Mouse (Mus musculus): ENCODE results near the gene Grm4.

Grm4 gene

DNA sequence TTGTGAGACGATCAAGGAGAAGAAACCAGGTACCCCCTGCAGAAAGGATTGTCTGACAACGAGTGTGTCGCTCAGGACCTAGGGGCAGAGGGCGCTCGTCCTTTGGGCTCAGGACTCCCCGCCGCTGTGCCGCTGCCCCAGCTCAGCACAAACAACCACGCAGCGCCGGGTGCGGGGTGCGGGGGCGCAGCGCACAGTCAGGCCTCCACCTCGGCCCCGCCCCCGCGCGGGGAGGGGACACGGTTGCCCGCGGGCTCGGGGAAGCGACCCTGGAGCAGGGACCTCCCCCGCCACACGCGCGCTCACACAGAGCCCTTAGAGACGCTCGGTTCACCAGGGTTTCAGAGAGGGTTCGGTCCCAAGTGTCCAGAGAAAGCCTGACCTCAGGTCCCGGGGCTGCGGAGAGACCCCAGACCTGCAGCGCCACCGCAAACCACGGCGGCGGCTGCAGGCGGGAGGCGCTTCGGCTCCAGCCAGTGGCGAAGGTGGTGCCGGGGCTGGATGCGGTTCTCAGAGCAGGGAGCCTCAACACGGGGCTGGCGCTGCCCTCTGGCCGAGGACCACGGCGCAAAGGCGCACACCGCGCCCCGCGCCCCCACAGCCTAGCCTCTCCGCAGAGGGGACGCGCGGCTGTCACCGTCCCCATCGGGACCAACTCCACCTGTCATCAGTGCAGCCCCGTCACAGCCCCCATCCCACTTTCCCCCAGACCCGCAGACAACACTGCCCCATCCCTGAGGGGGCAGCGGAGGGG is 9.2 kb downstream of the Grm4 start:
- DNase-seq (ENCODE audit: low read depth, low spot score), result no peak

- no peak for DNase-seq (ENCODE audit: low read depth, low spot score)
These were observed 10.0 kb downstream of the Grm4 start for GRCm38 (mm10) chr17:27511125-27511735.

DNA sequence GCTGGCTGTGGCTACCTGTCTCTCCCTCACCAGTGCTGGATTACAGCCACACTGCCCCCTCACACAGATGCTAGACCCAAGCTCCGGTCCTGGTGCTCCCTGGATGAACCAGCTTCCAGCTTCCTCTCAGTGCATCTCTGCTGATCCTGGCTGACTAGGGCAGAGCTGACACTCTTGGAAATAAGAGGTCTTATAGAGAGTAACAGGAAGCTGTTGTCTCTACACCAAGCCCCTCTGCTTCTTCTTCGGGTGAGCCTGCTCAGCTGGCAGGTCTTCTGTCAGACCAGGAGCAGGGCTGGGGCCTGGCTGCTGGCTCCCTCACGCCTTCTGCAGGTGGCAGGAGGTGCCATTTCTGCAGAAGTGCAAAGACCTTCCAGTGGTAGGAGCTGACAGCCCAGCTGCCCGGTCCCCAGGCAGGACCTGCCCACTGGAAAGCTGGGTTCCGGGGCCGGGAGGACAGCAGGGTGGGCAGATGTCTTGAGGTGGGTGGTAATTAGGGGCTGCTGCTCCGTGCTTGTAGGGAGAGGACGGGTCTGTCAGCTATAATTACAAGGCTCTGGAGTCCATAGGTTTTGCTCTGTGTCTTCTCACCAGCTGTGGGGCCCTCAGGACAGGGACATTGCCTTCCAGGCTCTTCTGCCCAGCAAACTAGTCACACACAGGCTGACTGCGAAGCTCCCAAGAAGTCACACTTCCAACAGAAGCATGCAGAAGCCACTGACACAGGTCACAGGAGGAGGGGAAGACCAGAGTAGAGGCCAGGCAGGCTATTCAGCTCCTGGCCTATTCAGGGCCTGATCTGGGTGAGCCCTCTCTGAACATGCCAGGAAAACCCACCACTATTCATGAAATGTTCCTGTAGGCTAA is 10.7 kb downstream of the Grm4 start:
- DNase-seq (ENCODE audit: low read depth, low spot score), result no peak

DNA sequence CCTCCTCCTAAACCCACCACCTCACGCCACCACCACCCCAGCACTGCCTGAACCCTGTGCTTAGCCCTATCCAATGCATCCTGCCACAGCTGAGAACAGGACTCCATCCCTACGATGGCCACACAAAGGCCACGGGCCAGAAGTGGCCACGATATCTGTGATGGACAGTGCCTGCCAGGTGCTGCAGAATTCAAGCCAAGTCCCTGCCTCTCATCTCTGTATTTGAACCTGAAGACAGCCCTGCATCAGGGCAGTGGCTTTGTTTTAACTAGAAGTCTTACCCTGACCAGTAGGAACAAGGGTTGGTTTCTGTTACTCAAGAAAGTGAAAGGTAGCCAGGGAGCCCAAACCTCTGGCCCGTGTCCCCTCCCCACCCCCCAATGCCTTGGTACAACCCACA is 12.1 kb downstream of the Grm4 start:
- no peak for DNase-seq (ENCODE audit: low read depth, low spot score)

- no peak for DNase-seq (ENCODE audit: low read depth, low spot score)
These were observed 12.7 kb downstream of the Grm4 start for GRCm38 (mm10) chr17:27508513-27508912.

- no peak for DNase-seq (ENCODE audit: low read depth, low spot score)
These were observed 13.2 kb downstream of the Grm4 start for GRCm38 (mm10) chr17:27508002-27508401.

GRCm38 (mm10) chr17:27507591-27507945 is 13.6 kb downstream of the Grm4 start:
- no peak for DNase-seq (ENCODE audit: low read depth, low spot score)

GRCm38 (mm10) chr17:27506871-27507590 is 14.2 kb downstream of the Grm4 start:
- DNase-seq (ENCODE audit: low read depth, low spot score), result no peak

GRCm38 (mm10) chr17:27506362-27506761 is 14.8 kb downstream of the Grm4 start:
- DNase-seq (ENCODE audit: low read depth, low spot score), result no peak

GRCm38 (mm10) chr17:27505221-27505881 is 15.9 kb downstream of the Grm4 start:
- no peak for DNase-seq (ENCODE audit: low read depth, low spot score)

DNA sequence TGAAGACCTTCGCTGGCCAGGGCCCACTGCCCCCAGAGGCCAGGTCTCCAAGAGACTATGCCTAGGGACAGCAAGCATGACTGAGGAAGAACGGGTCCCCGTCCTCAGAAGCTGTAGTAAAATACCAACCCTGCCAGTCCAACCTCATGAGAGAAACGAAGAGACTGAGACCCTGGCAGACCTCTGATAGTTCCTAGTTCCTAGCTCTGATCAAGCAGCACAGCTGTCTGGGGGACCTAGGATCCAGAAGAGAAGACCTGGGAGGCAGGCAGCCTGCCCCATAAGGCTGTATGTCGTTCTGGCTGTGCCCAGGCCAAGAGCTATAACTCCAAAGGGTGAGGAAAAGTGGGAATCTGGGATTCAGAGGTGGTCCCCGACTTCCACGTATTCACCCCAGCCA is 17.3 kb downstream of the Grm4 start:
- no peak for DNase-seq (ENCODE audit: low read depth, low spot score)

GRCm38 (mm10) chr17:27502736-27503445 is 18.3 kb downstream of the Grm4 start:
- DNase-seq (ENCODE audit: low read depth, low spot score), result no peak

GRCm38 (mm10) chr17:27502288-27502687 is 18.9 kb downstream of the Grm4 start:
- DNase-seq (ENCODE audit: low read depth, low spot score), result no peak

- no peak for DNase-seq (ENCODE audit: low read depth, low spot score)
These were observed 19.6 kb downstream of the Grm4 start for GRCm38 (mm10) chr17:27501331-27502251.

DNA sequence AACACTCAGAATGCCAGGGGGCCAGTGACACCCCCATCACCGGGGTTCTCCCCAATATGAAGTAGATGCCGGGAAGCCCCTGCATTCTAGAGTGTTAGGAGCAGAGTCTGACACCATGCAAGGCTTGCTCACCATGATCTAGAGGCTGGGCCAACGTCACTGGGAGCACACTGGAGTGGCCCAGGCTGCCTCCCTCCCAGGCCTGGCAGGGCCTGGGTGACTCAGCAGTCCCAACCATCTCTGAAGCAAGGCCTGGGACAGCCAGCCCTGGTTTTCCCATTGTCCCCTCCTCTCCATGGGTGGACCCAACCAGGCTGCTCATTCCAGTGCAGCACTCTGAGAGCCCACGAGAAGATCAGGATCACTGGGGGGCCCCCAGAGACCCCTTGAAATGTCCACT is 20.4 kb downstream of the Grm4 start:
- DNase-seq (ENCODE audit: low read depth, low spot score), result no peak

DNA sequence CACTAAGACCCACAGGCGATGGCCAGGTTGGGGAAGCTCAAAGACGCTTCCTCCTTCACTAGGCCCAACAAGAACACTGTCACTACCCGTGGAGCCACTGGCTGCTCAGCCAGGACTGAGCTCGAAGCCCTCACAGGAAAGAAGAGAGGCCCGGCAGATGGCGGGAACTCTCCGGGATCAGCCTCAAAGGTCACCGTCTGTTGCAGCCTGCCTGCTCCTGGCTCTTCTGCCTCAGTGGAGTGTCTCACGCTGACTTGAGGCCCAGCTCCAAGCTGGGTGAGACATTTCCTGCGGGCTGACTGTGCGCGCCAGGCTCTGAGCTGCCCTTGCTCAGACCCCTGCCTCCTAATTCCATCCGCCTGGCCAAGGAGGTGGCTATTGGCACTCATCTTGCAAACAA is 22.1 kb downstream of the Grm4 start:
- DNase-seq (ENCODE audit: low read depth, low spot score), result no peak

DNA sequence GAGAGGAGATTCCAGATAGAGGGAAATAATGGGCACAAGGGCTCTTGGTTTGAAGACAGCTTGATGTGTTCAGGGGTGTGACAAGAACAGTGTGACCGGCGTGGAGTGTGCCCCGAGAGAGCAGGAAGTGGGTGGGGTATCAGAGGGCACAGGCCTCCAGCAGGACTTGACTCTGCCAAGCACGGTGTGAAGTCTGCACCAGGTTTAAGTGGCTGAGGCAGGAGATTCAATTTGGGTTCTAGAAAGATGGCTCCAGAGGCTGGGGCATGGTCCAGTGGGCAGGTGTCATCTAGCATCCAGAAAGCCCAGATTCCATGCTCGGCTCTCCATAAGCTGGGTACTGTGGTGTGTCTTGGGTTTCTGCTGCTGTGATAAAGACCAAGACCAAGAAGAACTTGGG is 23.4 kb downstream of the Grm4 start:
- DNase-seq (ENCODE audit: low read depth, low spot score), result no peak

GRCm38 (mm10) chr17:27495008-27495540 is 26.1 kb downstream of the Grm4 start:
- DNase-seq (ENCODE audit: low read depth, low spot score), result no peak

- DNase-seq (ENCODE audit: low read depth, low spot score), result no peak
These were observed 27.2 kb downstream of the Grm4 start for GRCm38 (mm10) chr17:27493969-27494368.
